Mouse (Mus musculus) midbrain, embryonic 14.5 days (tissue): Measurements from ENCODE around the gene Hist1h3f. TPM values are rescaled to one million over a fixed set of nuclear protein-coding genes. Genes with fewer than 3 reads are reported as not detected.

Source experiments
- ATAC-seq: fragments of 200-750 bp; cut with Nextera tagmentation; 2 replicates; pipeline ENCODE4 v1.8.0; 2017; ENCODE audit warnings: moderate number of reproducible peaks, moderate library complexity; ENCODE audit not compliant: low FRiP score, low TSS enrichment
- DNase-seq: peaks from one replicate; pipeline ENCODE4 v3.0.0-alpha.2; 2015
- H3K27ac ChIP-seq: fragments of 300-500 bp; sonication (generic); replicated peaks from 2 replicates; pipeline ENCODE4 v1.5.1; 2014; ENCODE audit warnings: mild to moderate bottlenecking, low read depth, low read length, moderate library complexity
- H3K27me3 ChIP-seq: fragments of 300-500 bp; sonication (generic); 2 replicates; pipeline ENCODE4 v1.6.1; 2014; ENCODE audit warnings: low read length, control low read depth, mixed read lengths; ENCODE audit not compliant: control insufficient read depth, insufficient read depth
- H3K36me3 ChIP-seq: fragments of 300-500 bp; sonication (generic); 2 replicates; pipeline ENCODE4 v1.6.1; 2014; ENCODE audit warnings: low read length, control low read depth; ENCODE audit not compliant: control insufficient read depth, insufficient read depth
- H3K4me1 ChIP-seq: fragments of 300-500 bp; sonication (generic); 2 replicates; pipeline ENCODE4 v1.6.1; 2014; ENCODE audit warnings: mild to moderate bottlenecking, antibody characterized with exemption, low read length, control low read depth; ENCODE audit not compliant: control insufficient read depth, insufficient read depth
- H3K4me2 ChIP-seq: fragments of 300-500 bp; sonication (generic); 2 replicates; pipeline ENCODE4 v1.6.1; 2014; ENCODE audit warnings: mild to moderate bottlenecking, low read length, moderate library complexity
- H3K4me3 ChIP-seq: fragments of 300-500 bp; sonication (generic); replicated peaks from 2 replicates; pipeline ENCODE4 v1.5.1; 2014; ENCODE audit warnings: low read depth, low read length
- H3K9ac ChIP-seq: fragments of 300-500 bp; sonication (generic); replicated peaks from 2 replicates; pipeline ENCODE4 v1.6.1; 2014; ENCODE audit warnings: mild to moderate bottlenecking, low read length, moderate library complexity
- H3K9me3 ChIP-seq: fragments of 300-500 bp; sonication (generic); 2 replicates; pipeline ENCODE4 v1.6.1; 2016; ENCODE audit warnings: low read length, control low read depth, mixed read lengths; ENCODE audit not compliant: control insufficient read depth
- WGBS: fragments of 180-500 bp; shearing (Covaris S2); extraction: QIAGEN DNeasy Blood & Tissue Kit; methylation state at CpG from one replicate; pipeline ENCODE4 v1.1.7; 2014; 5-methylcytosine and 5-hydroxymethylcytosine counted together
- polyA plus RNA-seq: library from polyadenylated mRNA; unstranded; fragments of >200 nt; fragmentation: Nextera tagmentation; extraction: Ambion mirVana; gene quantifications from 2 replicates; pipeline ENCODE4 v1.2.1, GENCODE M21; 2014

Gene Hist1h3f
- 0.32 and 0.47 TPM in 2 replicates for polyA plus RNA-seq

- Histone ChIP-seq H3K36me3 (no peaks in the 10 kb centered on the region), H3K9ac (peak within 1 kb of the TSS; percentile 53; the same call in 1 of the 2 replicates)
- WGBS = under 1% methylated on average over 31 of the region's 45 CpGs
These were observed at the start of gene Hist1h3f for GRCm38 (mm10) chr13:23543965-23544786. Hist1h3f (plus strand) TSS chr13:23544052.

GRCm38 (mm10) chr13:23495526-23495925 lies 48.3 kb upstream of the Hist1h3f start:
- Histone ChIP-seq H3K9ac (no peak overlapping the region), H3K9me3 (no peaks in the 10 kb centered on the region), H3K4me2 (no peak overlapping the region), H3K4me3 (no peak overlapping the region), H3K27me3 (peaks cover 19% of the 10 kb centered on the region), H3K4me1 (peaks cover 7% of the 10 kb centered on the region), H3K27ac (no peak overlapping the region), H3K36me3 (no peaks in the 10 kb centered on the region)
- ATAC-seq (no peak), DNase-seq (no peak)
- WGBS = 79% methylated on average over 6 of the region's 6 CpGs

More at GRCm38 (mm10) chr13:23543965-23544786, at the start of gene Hist1h3f:
- H3K27me3 ChIP-seq = no peaks in the 10 kb centered on the region
- DNase-seq = peak; percentile 96
- H3K27ac ChIP-seq = peak within 1 kb of the TSS; percentile 88
- H3K4me2 ChIP-seq = peak within 1 kb of the TSS; percentile 85
- ATAC-seq = peak; percentile 97
- H3K4me3 ChIP-seq = peak within 1 kb of the TSS; percentile 45
- no peaks in the 10 kb centered on the region for H3K9me3 ChIP-seq
- H3K4me1 ChIP-seq = no peaks in the 10 kb centered on the region

- Histone ChIP-seq H3K36me3 (no peaks in the 10 kb centered on the region), H3K4me1 (no peaks in the 10 kb centered on the region), H3K4me3 (no peak overlapping the region), H3K9ac (no peak overlapping the region), H3K9me3 (no peaks in the 10 kb centered on the region), H3K27ac (no peak overlapping the region), H3K4me2 (peak overlapping the region; percentile 43), H3K27me3 (peaks cover 19% of the 10 kb centered on the region)
- 3% methylated on average over 19 of the region's 19 CpGs for WGBS
- ATAC-seq (no peak), DNase-seq (peak; percentile 34)
These were observed 46.1 kb upstream of the Hist1h3f start for GRCm38 (mm10) chr13:23497656-23498321.

GRCm38 (mm10) chr13:23498653-23499052 lies 45.2 kb upstream of the Hist1h3f start:
- DNase-seq = no peak
- H3K36me3 ChIP-seq = no peaks in the 10 kb centered on the region
- H3K4me1 ChIP-seq = no peaks in the 10 kb centered on the region
- H3K27ac ChIP-seq = no peak overlapping the region
- ATAC-seq = no peak
- H3K9ac ChIP-seq = no peak overlapping the region
- H3K27me3 ChIP-seq = peaks cover 19% of the 10 kb centered on the region
- H3K4me2 ChIP-seq = peak overlapping the region; percentile 43
- H3K4me3 ChIP-seq = 0 out of 2 replicates have a peak overlapping the region, but pooled peaks have one; percentile 9
- 8% methylated on average over 10 of the region's 10 CpGs for WGBS
- no peaks in the 10 kb centered on the region for H3K9me3 ChIP-seq

- Histone ChIP-seq H3K27me3 (peaks cover 19% of the 10 kb centered on the region), H3K4me3 (no peak overlapping the region), H3K4me1 (no peaks in the 10 kb centered on the region), H3K9ac (no peak overlapping the region), H3K4me2 (no peak overlapping the region), H3K9me3 (no peaks in the 10 kb centered on the region), H3K27ac (no peak overlapping the region), H3K36me3 (no peaks in the 10 kb centered on the region)
- ATAC-seq (no peak), DNase-seq (no peak)
- 5% methylated on average over 7 of the region's 7 CpGs for WGBS
These were observed 43.9 kb upstream of the Hist1h3f start for GRCm38 (mm10) chr13:23499943-23500342.

- Histone ChIP-seq H3K27ac (no peak overlapping the region), H3K27me3 (peaks cover 19% of the 10 kb centered on the region), H3K9ac (no peak overlapping the region), H3K9me3 (no peaks in the 10 kb centered on the region), H3K4me2 (no peak overlapping the region), H3K36me3 (no peaks in the 10 kb centered on the region), H3K4me3 (no peak overlapping the region), H3K4me1 (0 out of 2 replicates have a peak, but pooled peaks cover 2% of the 10 kb centered on the region)
- peak; percentile 78 for DNase-seq
- WGBS = under 1% methylated on average over 17 of the region's 17 CpGs
- ATAC-seq = peak; percentile 55; the same call in 1 of the 2 replicates
These were observed 43.2 kb upstream of the Hist1h3f start for GRCm38 (mm10) chr13:23500424-23501200.

- Histone ChIP-seq H3K36me3 (no peaks in the 10 kb centered on the region), H3K4me3 (no peak overlapping the region), H3K27ac (no peak overlapping the region), H3K9ac (no peak overlapping the region), H3K9me3 (no peaks in the 10 kb centered on the region), H3K4me1 (0 out of 2 replicates have a peak, but pooled peaks cover 6% of the 10 kb centered on the region), H3K27me3 (peaks cover 19% of the 10 kb centered on the region), H3K4me2 (no peak overlapping the region)
- 17% methylated on average over 5 of the region's 5 CpGs for WGBS
- no peak for DNase-seq
- no peak for ATAC-seq
These were observed 42.3 kb upstream of the Hist1h3f start for GRCm38 (mm10) chr13:23501511-23501910.

- DNase-seq (no peak), ATAC-seq (no peak)
- 0 out of 2 replicates have a peak, but pooled peaks cover 6% of the 10 kb centered on the region for H3K4me1 ChIP-seq
- WGBS = 31% methylated on average over 9 of the region's 9 CpGs
- H3K4me3 ChIP-seq = no peak overlapping the region
- peaks cover 19% of the 10 kb centered on the region for H3K27me3 ChIP-seq
- H3K4me2 ChIP-seq = no peak overlapping the region
- H3K9me3 ChIP-seq = no peaks in the 10 kb centered on the region
- H3K36me3 ChIP-seq = no peaks in the 10 kb centered on the region
- no peak overlapping the region for H3K27ac ChIP-seq
- no peak overlapping the region for H3K9ac ChIP-seq
These were observed 41.8 kb upstream of the Hist1h3f start for GRCm38 (mm10) chr13:23502031-23502567.
